Mouse (Mus musculus): ENCODE measurements at regions not wholly inside any gene's neighbourhood (a gene's known extent, or its start where the extent isn't known, plus 50 kb on each side); places are given as distances from the start of the nearest gene placed in this dataset.
"Not testable (repeated sequence)": the region's sequence is repeated elsewhere in the genome, so short reads cannot be mapped to it uniquely, and the experiment has no call there.

DNA sequence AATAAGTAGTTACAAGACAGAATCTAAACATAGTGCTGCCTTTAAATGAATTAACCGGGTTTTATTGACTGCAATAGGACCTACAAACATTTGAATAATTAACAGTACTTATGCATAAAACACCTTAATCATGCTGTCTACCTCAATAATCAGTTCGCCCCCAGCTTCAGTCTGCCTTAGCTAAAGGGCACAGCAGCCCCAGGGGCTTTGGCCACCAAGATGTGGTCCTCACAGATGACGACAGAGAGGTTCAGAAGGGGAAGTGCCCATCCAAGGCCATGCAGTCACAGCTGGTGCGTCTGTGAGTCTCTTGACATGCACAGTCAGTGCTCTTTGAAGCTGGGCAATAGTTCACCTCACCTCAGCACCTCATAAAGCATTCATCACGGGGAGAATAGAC lies 452.8 kb upstream of the Jmjd1c start:
- DNase-seq (ENCODE audit: low spot score) = no peak

DNA sequence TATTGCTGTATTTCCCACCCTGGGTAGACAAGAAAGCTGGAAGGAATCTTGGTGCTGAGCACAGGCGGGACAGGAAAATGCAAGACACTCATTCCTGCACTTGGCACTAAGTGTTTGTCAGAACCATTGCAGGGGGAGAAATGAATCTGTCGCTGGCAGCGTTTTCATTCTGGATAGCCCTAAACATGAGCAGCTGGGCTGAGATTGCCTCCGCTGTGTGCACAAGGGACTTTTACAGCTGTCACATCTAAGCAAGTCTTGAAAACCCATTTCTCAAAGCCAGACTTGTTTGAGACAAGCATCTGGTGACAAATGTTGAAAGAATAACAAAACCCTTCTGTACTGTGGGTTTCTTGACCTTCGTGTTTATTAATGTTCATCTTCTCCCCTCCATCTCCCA lies 438.4 kb upstream of the Jmjd1c start:
- DNase-seq (ENCODE audit: low spot score) = no peak

DNA sequence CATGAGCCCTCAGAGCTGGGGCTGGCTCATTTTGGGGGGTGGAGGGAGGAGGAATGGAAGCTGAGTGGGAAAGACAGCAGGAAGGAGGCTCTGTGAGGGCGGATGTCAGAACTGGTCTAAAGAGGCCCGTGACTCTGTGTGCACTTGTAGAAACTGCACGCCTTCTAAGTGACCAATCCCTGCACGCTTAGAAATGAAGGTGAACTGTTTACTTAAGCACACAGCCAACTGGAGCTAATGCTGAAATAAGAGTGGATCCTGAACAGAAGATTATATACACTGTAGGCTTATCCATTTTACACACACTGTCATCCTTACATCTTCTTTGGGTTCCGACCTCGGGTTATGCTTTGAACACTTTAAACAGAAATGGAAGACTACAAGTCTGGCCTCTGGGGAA lies 412.8 kb upstream of the Jmjd1c start:
- DNase-seq (ENCODE audit: low spot score) = no peak

DNA sequence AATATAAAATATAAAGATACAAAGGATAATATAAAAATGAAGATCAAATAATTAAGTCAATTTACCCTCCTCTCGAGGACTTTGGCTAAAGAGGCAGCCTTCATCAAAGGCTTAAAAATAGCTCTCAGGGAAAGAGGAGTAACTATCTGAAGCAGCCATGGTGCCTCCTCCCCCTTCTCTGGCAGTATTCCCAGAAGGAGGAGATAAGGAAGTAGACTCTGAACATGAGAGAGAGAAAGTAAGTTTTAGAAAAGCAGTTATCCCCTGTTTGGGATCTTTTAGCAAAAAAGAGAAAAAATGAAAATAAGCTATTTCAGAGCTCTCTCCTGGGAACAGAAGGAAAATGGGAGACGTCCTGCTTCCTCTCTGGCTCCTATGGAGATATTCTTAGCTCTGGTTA lies 406.7 kb upstream of the Jmjd1c start:
- not testable (repeated sequence) for DNase-seq (ENCODE audit: low spot score)

DNA sequence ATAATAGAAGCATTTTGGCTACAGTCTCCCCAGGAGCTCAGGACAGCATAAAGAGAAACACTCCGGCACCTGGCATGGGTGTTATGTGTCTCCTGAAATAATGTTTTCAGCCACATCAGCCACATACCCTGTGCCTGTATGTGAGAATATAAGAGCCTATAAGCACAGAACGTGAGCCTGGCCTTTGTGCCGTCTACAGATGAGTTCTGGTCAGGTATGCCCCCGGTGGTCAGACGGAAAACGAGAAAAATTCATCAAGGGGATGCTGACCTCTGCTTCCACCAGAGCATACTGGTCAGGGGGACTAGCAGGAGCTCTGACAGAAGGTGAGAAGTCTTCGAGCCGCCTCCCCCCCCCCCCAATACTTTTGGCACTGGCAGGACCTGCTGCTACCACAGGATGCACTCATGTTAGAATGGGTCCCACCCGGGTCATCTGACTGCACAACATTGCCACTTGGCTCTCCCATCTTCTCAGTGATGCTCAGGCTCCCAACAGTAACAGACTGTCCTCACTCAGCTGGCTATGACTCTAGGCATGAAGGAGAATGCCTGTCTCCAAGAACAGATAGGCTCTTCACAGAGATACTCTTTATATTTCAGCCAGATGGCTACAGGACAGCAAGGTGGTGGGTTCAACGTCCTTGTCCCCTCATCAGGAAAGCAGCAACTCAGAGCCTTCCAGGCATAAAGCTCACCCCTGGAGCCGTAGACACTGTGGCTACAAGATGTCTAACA lies 401.2 kb upstream of the Jmjd1c start:
- DNase-seq (ENCODE audit: low spot score) = no peak

DNA sequence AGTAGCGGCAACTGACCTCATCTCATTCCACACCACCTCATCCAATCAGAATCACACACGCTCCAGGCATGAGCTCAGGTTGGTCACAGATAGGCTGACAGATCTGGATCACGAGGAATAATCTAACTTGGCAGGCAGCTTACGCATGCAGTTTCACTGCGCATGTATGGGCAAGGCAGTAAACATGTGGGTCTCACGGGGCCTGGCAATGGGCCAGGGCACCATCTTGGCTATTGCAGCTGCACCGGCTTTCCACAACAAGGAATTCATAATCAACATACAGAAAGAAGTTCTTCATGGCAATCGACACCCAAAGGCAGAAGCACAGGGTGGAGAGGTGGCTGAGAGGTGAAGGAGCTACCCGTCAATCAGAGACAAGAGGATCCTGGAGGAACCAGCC lies 381.0 kb upstream of the Jmjd1c start:
- not testable (repeated sequence) for DNase-seq (ENCODE audit: low spot score)

DNA sequence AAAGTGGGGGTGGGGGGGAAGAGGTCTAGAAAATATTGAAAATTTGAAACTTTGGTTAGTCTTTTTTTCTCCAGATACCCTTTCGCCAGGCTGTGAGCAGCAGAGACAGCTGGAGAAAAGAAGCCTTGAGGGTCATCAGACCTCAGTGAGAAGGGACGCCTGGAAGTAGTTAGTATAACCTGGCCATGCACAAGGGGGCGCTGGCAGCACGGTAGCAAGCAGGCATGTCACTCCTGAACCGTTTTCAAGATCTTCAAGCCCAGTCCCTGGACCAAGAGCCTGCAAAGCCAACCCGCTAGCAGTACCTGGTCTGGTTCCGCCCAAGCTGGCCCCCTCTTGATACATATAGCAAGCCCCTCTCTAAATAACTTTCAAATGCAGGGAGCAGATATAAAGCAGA lies 378.0 kb upstream of the Jmjd1c start:
- no peak for DNase-seq (ENCODE audit: low spot score)

DNA sequence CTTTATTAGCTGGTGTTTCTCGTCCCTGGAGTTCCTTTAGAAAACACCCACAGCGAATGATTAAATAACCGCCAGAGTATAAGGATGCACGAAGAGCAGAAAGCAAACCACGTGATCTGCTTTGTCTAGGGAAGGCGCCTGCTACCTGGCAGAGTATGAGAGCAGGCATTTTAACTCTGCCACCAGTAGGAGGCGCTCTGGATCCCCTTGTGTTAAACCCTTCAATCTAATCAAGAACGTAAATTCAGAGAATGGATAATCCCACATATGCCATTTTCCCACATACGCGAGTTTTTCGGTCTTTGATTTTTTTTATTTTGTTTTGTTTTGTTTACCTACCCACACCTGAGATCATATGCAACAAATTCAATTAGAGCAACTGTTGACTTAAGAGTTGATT lies 376.1 kb upstream of the Jmjd1c start:
- no peak for DNase-seq (ENCODE audit: low spot score)

DNA sequence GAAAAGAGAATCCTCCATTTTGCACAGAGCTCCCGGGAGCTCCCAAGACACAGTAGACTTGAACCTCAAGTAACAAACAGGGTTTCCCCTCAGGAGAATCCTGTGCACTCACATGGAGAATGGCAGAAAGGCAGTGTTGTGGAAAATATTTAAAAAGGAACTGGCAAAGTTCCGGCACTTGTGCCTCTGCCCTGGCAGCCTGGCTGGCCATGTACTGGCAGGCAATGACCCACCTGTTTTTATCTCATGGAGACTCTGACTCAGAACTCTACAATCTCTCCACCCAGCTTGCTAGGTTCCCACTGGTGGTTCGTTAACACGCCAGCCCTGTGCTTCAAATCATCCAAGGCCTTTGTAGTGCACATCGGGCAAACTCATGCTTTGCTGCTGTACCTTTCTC lies 362.3 kb upstream of the Jmjd1c start:
- DNase-seq (ENCODE audit: low spot score) = no peak

DNA sequence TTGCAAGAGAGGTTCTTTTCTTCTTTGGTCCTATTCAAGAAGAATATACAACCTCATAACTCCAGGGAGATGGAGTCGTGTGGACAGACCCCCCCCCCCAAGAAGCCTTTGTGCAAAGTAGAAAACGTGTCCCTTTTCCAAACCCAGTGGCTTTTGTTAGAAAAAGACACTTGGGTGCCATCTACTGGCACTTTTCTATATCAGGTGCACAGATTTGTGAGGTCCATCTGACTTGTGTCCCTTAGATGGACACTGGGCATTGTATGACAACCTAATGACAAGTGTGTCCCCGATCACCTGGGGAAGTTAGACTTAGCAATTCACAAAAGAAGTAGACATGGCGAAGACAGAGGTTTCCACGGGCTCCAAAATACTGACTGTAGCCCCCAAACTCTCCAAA lies 361.1 kb upstream of the Jmjd1c start:
- DNase-seq (ENCODE audit: low spot score) = no peak

DNA sequence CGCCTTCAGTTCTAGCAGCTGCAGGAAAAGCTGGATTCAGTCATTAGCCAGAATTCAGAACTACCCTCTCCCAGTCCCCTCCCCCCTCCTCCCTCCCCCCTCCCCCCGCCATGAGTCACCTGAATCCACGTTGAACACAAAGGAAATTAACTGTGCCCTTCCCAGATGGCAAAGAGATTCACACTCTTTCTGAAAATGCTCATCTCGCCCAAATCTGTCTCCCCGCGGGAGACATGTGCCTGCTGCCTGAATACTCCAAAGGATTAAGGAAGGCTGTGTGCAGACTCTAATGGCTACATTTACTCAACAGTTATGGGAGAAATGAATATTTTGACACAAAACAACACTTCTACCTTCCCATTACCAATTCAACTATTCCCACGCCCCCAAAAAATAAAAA lies 356.9 kb upstream of the Jmjd1c start:
- DNase-seq (ENCODE audit: low spot score) = no peak

DNA sequence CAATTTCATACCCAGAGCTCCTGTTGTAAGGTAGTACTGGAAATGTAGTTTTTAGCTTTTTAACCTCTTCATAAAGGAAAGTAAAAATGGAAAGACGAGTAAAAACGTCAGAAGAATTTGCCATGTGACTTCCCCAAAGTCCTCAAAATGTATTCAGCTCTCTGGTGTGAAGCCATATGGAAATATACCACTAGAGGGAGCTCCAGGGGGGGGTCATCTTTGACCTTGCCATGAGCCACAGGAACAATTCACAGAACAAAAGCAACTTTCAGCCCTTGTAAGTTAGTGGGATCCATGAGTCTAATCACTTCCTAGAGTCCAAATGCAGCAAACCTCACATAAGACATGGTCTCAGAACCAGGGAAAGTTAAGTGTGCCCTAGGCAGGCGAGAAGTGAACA lies 354.1 kb upstream of the Jmjd1c start:
- DNase-seq (ENCODE audit: low spot score) = no peak

DNA sequence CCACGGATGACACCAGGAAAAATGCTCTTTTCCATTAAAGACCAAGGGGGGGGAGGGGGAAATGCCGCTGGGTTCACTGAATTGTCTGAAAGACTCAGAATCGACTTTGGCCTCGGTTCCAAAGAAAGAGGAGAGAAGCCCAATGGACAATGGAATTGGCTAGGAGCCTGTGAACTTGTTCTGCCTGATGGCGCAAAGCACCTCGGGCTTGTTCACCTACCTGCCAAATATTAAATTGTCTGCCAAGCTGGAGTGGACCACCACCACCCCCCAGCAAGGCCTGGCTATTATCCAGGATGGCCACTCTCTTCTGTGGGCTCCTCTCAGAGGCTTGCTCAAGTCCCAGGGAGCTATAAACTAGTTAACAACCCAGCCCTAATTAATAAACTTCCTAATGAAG lies 352.7 kb upstream of the Jmjd1c start:
- DNase-seq (ENCODE audit: low spot score) = no peak

DNA sequence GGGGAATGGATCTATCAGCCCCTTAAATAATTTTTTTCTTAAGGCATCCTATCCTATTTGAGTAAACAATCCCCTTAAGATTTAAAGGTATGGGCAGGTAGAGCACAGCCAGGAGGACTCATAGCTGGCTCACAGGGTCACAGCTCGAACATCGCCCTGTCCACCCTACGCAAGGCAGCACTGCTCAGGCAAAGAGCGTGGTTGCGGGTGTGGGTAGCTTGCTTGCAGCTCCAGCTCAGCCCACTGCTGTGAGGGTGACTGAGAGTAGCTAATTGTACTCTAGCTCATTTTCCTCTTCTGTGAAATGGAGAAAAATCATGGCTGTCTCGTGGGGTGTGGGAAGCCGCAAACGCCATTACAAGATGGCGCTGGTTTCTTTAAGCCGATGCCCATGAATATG lies 350.1 kb upstream of the Jmjd1c start:
- DNase-seq (ENCODE audit: low spot score) = no peak

DNA sequence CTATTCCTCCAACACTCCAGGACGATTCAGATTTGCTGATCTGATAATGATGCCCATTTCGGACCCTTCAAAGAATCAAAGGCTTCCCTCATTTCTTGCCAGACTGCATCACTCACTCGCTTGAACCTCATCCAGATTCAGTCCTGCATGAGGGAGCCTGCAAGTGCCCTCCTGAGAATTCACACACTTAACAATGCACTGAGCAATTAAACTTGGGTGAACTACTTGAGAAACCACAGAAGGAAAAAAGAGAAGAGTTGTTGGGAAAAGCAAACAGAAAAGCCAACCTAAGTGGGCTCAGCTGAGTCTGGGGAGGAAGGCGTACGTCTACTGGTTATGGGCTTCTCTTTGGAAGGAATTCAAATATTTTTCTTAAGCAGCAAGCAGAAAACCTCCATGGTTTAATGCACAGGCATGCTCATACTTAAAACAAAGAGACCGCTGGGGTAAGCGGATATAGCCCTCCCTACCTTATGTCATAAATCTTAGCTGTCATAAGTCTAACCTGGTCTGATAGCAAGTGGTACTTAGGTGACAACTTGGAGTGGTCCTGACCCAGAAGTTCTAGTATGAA lies 343.6 kb upstream of the Jmjd1c start:
- DNase-seq (ENCODE audit: low spot score) = no peak

DNA sequence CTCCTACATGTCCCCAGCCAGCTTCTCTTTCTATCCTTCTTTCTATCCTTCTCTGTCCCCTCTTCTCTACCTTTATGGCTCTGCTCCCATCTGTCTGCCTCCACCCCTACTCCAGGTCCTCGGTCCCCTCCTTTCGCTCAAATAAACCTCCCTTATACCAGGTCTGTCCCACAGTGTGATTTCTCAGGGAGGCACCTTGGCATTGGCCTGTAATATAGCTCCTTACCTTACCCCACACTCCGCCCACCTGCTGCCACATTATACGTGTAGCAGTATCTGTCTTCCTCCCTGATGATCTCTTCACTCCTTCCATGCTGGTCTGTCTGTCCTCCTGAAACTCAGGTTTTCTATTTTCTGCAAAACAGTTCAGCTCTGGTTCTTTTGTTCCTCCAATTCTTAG lies 339.1 kb upstream of the Jmjd1c start:
- no peak for DNase-seq (ENCODE audit: low spot score)

DNA sequence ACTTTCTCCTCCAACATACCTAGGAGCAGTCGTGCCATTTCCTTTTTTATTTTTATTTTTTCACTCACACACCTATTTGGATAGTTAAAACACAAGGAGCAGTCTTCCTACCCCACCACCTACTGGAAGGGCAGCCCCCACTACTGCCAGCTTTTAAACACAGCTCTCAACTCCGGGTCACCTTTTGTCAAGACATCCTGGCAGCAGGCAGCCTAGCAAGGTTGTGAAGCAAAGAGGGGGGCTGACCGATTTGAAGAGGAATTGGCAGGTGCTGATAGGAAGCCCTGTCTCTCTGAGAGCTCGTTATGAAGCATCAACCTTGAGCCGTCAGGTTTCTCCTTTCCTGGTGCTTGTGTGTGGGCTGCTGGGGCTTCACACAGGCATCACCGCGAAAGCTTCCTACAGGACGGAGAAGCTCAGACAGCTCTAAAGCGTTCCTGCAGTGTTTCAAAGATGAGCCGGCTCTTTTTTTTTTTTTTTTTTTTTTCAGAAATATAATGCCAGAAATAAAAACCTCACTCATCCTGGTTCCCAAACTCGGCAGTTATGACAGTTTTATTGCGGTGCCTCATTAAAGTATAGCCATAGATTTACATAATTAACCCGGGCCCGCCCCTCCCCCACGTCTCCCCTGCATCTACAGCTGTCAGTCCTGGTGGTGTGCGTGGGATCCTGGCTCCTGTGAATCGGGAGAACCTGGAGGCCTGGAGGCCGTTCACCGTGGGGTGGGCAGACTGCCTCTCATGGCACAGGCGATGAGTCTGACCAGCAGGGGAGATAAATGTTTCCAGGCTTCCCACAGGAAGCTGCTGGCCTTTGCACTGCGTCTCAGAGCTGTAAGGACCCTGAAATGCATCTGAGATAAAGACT lies 325.5 kb upstream of the Jmjd1c start:
- no peak for DNase-seq (ENCODE audit: low spot score)

DNA sequence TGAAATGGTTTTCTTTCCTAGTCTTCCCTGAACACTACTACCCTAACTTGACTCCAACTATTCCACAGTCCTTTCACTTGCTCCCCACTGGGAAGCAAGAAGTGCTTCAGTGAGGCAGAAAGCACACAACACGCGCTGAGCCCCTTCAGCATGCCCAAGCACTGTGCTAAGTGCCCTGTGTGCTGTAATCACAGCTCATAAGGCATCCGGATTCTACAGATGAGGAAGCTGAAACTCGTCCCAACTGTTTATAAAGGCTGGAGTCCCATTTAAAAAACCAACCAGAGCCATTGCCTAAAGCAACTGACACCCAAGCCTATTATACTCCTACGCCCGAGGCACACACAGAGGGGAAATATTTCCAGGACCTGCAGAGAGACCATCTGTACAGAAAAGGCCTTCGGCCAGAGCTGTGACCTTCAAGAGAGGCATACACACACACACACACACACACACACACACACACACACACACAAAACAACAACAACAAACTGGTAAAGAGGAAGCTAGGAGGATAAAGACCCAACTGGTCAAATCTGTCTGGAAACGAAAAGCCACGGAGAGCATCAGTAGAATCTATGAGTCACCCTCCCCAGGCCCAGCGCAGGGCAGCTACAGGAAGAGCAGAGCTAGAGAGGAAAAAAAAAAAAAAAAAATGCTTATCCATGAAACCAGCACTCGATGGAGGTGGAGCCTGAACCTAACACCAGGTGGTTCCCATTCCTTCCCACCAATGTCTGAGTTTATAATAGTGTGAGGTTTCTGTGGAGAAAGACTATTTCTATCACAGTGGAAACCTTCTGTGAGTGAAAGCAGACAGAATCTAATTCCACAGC lies 315.4 kb upstream of the Jmjd1c start:
- DNase-seq (ENCODE audit: low spot score) = no peak

DNA sequence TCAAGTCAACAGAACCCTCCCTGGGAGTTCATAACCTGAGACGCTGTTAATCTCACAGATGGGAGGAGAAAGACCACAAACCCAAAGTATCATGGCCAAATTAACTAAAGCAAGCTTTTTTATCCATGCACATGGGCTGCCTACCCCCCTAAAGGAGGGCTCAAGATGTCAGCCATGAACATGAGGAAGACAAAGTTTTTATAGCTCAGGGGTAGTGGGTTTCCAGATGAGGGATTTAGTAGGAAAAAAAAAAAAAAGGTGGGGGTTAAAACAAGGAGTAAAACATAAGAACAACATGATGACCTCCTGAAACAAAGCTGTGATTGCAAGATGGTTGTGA lies 314.8 kb upstream of the Jmjd1c start:
- DNase-seq (ENCODE audit: low spot score) = no peak

DNA sequence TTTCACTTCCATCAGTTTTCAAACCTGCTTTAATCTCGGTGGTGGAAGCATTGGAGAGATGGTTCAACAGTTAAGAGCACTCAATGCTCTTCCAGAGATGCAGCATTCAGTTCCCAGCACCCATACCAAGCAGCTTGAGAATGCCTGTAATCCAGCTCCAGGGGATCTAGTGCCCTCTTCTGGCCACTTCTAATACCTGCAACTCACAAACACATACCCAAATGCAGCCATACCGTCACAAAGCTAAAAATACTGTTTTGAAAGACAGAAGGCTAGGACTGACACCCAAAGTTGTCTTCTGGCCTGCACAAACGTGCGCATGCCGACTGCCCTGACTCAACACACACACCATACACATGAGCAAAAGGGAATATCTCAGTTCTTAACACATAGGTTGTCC lies 313.9 kb upstream of the Jmjd1c start:
- no peak for DNase-seq (ENCODE audit: low spot score)

DNA sequence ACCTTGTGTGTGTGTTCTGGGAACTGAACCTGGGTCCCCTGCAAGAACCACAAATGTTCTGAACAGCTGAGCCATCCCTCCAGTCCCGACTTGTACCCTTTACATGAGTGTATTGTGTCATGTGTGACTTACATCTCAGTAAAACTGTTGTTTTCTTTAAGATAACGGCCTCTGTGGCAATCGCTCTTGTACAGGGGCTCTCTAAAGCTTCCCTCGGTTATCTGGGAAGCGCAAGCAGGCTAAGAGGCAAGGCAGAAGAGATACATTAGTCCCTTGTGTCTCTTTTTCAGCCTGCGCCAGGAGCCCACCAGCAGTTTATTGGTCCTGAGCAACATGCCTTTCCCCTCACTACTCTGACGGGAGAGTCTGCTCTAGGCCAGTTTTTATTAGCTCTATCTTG lies 308.1 kb upstream of the Jmjd1c start:
- DNase-seq (ENCODE audit: low spot score) = no peak

DNA sequence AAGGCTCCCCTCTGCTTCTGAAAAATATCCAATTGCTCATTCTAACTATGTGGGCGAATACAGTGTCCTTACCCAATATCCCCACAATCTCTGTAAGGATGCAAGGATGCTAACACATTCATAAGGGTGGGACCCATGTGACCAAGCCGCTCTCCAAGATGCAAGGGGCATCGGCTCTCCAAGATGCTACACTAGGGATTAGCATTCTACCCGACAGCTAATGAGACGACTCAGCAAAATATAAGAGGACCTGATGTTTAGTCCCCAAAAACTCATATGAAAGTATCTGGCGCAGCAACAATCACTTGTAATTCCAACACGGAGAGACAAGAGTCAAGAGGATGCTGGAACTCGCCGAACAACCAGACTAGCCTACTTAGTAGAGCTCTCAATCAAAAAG lies 299.6 kb upstream of the Jmjd1c start:
- DNase-seq (ENCODE audit: low spot score) = no peak

DNA sequence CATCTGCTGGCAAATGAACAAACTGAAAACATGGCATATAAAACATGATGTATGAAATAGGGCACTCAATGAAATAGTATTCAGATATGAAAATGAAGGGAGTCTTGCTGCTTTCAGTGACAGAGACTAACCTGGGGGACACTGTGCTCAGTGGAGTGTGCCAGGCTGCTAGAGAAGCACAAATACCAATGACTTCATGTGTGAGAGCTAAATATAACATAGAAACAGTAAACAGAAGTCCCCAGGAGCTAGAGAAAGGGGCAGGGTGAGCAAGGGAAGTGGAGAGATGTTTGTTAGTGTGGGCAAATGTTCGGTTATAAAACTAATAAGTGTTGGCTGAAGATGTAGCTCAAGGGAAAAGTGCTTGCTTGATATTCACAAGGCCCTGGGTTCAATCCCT lies 293.2 kb upstream of the Jmjd1c start:
- DNase-seq (ENCODE audit: low spot score) = no peak
